Mouse (Mus musculus): ENCODE measurements around the gene Htr3b.

DNA sequence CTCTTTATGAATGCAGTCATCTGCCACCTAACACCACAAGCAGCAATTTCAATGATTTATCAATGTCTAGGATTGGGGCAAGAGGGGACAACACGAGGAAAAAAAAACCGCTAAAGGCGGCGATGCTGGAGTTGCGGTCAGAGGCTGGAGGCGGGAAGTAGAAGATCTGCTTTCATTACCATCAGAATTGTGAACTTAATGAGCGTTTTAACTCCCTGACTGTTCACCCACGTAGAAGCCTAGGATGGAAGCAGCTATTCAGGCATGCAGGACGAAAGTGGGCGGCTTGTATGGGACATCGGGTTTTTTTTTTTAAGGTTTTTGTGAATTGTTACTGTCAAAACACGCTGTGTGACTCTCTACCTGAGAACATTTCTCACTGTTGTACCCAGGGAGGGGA, 3.5 kb downstream of the Htr3b start:
- TF ChIP-seq POLR2A (IDR thresholded peaks at IDR 0.05; ENCODE audit: borderline replicate concordance, extremely low read depth, insufficient read depth, insufficient read length, poor library complexity, severe bottlenecking): no peak
- TF ChIP-seq CTCF (IDR thresholded peaks at IDR 0.05; ENCODE audit: borderline replicate concordance, extremely low read depth, insufficient read depth, insufficient read length): no peak

Measured in brain, embryonic 14.5 days (tissue).